Mouse (Mus musculus): ENCODE data around the gene Klk9.

GRCm38 (mm10) chr7:43796355-43796754 lies 4.7 kb downstream of the Klk9 start:
- TF ChIP-seq MAX (IDR thresholded peaks at IDR 0.05; ENCODE audit: low read depth) (no peak), POLR2A (IDR thresholded peaks at IDR 0.05; ENCODE audit: insufficient read length, low read depth) (no peak), E2F4 (IDR thresholded peaks at IDR 0.05; ENCODE audit: insufficient read depth) (no peak), MYOG (IDR thresholded peaks at IDR 0.05; ENCODE audit: control insufficient read depth in 1 of 3, insufficient read depth in 1 of 3, insufficient read length in 2 of 3, low read depth in 2 of 3) (no peak), TCF12 (IDR thresholded peaks at IDR 0.05; ENCODE audit: insufficient read depth, poor library complexity, severe bottlenecking) (no peak)

All from myocyte (in vitro differentiated cells).